Mouse (Mus musculus): ENCODE data around the gene Kremen2. TPM values are rescaled to one million over a fixed set of nuclear protein-coding genes. Genes with fewer than 3 reads are reported as not detected.
A peak's percentile ranks its signal among the peaks of the same experiment; 100 is the strongest.

The Kremen2 gene
- polyA plus RNA-seq, 1 experiment from 2014 or later: 6.8 TPM

DNA sequence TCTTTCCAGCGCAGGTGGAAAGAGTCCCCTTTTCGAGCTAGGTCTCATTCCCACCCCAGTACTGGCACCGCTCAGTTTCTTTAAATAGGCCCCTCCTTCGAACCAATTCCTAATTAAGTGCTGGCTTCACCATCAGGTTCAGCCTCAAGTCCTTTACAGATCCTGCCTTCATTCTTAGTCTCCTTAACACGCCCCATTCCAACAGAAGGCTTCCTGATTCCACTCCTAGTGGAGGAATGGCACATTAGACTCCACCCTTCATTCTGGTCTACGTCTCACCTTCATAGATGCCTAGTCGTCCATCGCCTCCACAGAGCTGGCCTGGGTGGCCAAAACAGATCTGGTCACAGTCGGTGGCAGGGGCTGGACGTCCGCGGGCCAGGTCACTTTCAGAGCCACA is 2.7 kb downstream of the Kremen2 start:
- H3K9me3 ChIP-seq (ENCODE audit: control insufficient read depth, low read length): no peaks in the 10 kb centered on the region
- no peak for ATAC-seq (ENCODE audit: insufficient read depth, low FRiP score, low TSS enrichment)
- 61% methylated on average over 12 of the region's 12 CpGs for WGBS
- no peaks in the 10 kb centered on the region for H3K36me3 ChIP-seq (ENCODE audit: control insufficient read depth, insufficient read depth, low read length)
- peaks cover 74% of the 10 kb centered on the region for H3K27me3 ChIP-seq (ENCODE audit: control insufficient read depth, insufficient read depth, low read length)
- H3K4me1 ChIP-seq (ENCODE audit: control insufficient read depth, insufficient read depth, low read length): peaks cover 14% of the 10 kb centered on the region
- no peak for DNase-seq (ENCODE audit: low spot score)
- H3K27ac ChIP-seq (ENCODE audit: low read depth, low read length): no peak overlapping the region
- no peak overlapping the region for H3K9ac ChIP-seq (ENCODE audit: low read length)
- H3K4me3 ChIP-seq (ENCODE audit: low read depth, low read length): no peak overlapping the region
- H3K4me2 ChIP-seq (ENCODE audit: low read depth): no peak overlapping the region

DNA sequence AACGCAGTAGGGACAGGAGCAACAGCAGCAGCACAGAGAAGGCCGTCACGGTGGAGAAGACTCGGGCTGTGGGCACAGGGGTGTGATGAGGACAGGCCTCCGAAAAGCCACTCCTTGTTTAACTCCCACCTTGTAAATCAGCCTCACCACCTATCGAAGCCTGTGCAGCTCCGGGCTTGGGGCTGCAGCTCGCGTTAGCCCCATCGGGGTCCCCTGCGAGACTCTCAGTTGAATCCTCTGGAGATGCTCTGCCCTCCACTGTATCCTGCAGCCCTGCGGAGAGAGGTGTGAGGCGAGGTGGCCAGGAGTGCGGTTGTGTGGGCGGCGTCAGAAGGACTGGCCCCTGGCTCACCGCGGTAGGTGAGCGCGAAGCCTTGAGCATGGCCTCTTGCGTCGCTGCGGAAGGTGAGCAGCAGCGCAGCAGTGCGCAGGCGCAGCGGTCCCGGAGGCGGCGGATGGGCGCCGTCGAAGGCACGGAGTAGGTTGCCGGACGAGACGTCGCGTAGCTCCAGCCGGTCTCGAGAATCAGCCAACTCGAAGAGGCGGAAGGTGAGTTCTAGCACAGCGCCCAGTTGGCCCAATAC is 3.3 kb downstream of the Kremen2 start:
- no peaks in the 10 kb centered on the region for H3K36me3 ChIP-seq (ENCODE audit: control insufficient read depth, insufficient read depth, low read length)
- 6% methylated on average over 44 of the region's 44 CpGs for WGBS
- H3K9ac ChIP-seq (ENCODE audit: low read length): no peak overlapping the region
- ATAC-seq (ENCODE audit: insufficient read depth, low FRiP score, low TSS enrichment): no peak
- H3K27ac ChIP-seq (ENCODE audit: low read depth, low read length): no peak overlapping the region
- H3K4me3 ChIP-seq (ENCODE audit: low read depth, low read length): peak overlapping the region; percentile 23
- peak overlapping the region; percentile 13 for H3K4me2 ChIP-seq (ENCODE audit: low read depth)
- DNase-seq (ENCODE audit: low spot score): peak; percentile 43
- peaks cover 72% of the 10 kb centered on the region for H3K27me3 ChIP-seq (ENCODE audit: control insufficient read depth, insufficient read depth, low read length)
- H3K9me3 ChIP-seq (ENCODE audit: control insufficient read depth, low read length): no peaks in the 10 kb centered on the region
- H3K4me1 ChIP-seq (ENCODE audit: control insufficient read depth, insufficient read depth, low read length): peaks cover 14% of the 10 kb centered on the region

GRCm38 (mm10) chr17:23741359-23742209 is 4.0 kb downstream of the Kremen2 start:
- H3K4me2 ChIP-seq (ENCODE audit: low read depth): no peak overlapping the region
- 47% methylated on average over 38 of the region's 38 CpGs for WGBS
- no peak for ATAC-seq (ENCODE audit: insufficient read depth, low FRiP score, low TSS enrichment)
- peaks cover 14% of the 10 kb centered on the region for H3K4me1 ChIP-seq (ENCODE audit: control insufficient read depth, insufficient read depth, low read length)
- no peaks in the 10 kb centered on the region for H3K9me3 ChIP-seq (ENCODE audit: control insufficient read depth, low read length)
- H3K27me3 ChIP-seq (ENCODE audit: control insufficient read depth, insufficient read depth, low read length): peaks cover 66% of the 10 kb centered on the region
- H3K9ac ChIP-seq (ENCODE audit: low read length): no peak overlapping the region
- no peak overlapping the region for H3K4me3 ChIP-seq (ENCODE audit: low read depth, low read length)
- DNase-seq (ENCODE audit: low spot score): no peak
- no peaks in the 10 kb centered on the region for H3K36me3 ChIP-seq (ENCODE audit: control insufficient read depth, insufficient read depth, low read length)
- no peak overlapping the region for H3K27ac ChIP-seq (ENCODE audit: low read depth, low read length)

DNA sequence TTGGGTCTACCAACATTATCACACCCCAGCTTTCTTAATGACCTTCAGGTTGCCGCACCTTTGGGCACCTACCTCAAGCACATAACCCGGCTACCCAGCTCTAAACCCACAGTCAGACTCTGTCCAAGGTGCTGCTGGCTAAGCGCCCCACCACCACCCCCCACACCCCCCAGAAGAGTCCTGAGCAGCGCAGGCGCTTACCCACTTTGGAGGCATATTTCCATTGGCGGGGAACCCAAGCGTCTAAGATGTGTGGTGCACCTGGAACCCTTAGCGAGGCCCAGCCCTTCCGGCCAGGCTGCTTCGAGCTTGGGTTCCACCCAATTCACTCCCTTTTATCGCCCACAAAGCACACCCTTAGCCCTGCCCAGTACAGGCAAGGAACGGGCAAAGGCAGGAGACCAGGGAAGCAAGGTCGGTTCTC is 5.0 kb downstream of the Kremen2 start, which contains the start of gene Paqr4:
Gene Paqr4 (minus strand): TSS at position 270 of the 424 bp plus-strand sequence.
- no peak for ATAC-seq (ENCODE audit: insufficient read depth, low FRiP score, low TSS enrichment)
- peak within 1 kb of the TSS; percentile 61 for H3K27ac ChIP-seq (ENCODE audit: low read depth, low read length)
- 5% methylated on average over 13 of the region's 13 CpGs for WGBS

DNA sequence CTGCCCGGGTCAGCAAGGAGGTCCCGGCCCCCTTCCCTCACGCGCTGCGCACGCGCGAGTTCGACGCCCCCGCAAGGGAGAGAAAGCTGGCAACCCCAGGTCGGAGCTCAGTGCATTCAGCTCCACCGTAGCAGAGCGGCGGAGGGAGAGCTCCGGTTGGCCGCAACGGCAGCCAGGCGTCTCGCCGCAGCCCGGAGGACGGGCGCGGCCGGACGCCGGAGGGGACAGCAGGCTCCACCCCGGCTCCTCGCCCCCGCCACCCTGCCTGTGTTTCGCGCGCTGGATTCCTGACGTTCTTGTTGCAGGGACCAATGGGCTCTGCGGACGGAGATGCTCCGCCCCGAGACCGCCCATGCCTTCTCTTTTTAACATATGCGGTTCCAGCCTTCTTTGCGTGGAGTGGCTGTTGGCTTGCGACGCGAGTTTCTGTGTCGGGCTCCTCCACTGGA is 5.5 kb downstream of the Kremen2 start:
- H3K4me2 ChIP-seq (ENCODE audit: low read depth): peak overlapping the region; percentile 87
- DNase-seq (ENCODE audit: low spot score) (peak; percentile 91), ATAC-seq (ENCODE audit: insufficient read depth, low FRiP score, low TSS enrichment) (peak; percentile 81)
- 0% methylated on average over 40 of the region's 46 CpGs for WGBS
- H3K4me1 ChIP-seq (ENCODE audit: control insufficient read depth, insufficient read depth, low read length): peaks cover 12% of the 10 kb centered on the region
- H3K9ac ChIP-seq (ENCODE audit: low read length): peak overlapping the region; percentile 76
- no peaks in the 10 kb centered on the region; the same call in 1 of the 2 replicates for H3K36me3 ChIP-seq (ENCODE audit: control insufficient read depth, insufficient read depth, low read length)
- H3K27ac ChIP-seq (ENCODE audit: low read depth, low read length): peak overlapping the region; percentile 61
- H3K27me3 ChIP-seq (ENCODE audit: control insufficient read depth, insufficient read depth, low read length): peaks cover 53% of the 10 kb centered on the region
- H3K4me3 ChIP-seq (ENCODE audit: low read depth, low read length): peak overlapping the region; percentile 50
- H3K9me3 ChIP-seq (ENCODE audit: control insufficient read depth, low read length): no peaks in the 10 kb centered on the region

More for the DNA sequence above, 5.0 kb downstream of the Kremen2 start, which contains the start of gene Paqr4:
- Histone ChIP-seq H3K9me3 (ENCODE audit: control insufficient read depth, low read length) (no peaks in the 10 kb centered on the region), H3K4me3 (ENCODE audit: low read depth, low read length) (peak within 1 kb of the TSS; percentile 50), H3K4me2 (ENCODE audit: low read depth) (peak within 1 kb of the TSS; percentile 87), H3K9ac (ENCODE audit: low read length) (peak within 1 kb of the TSS; percentile 76), H3K36me3 (ENCODE audit: control insufficient read depth, insufficient read depth, low read length) (no peaks in the 10 kb centered on the region), H3K4me1 (ENCODE audit: control insufficient read depth, insufficient read depth, low read length) (peaks cover 12% of the 10 kb centered on the region), H3K27me3 (ENCODE audit: control insufficient read depth, insufficient read depth, low read length) (peaks cover 57% of the 10 kb centered on the region)
- DNase-seq (ENCODE audit: low spot score): no peak

DNA sequence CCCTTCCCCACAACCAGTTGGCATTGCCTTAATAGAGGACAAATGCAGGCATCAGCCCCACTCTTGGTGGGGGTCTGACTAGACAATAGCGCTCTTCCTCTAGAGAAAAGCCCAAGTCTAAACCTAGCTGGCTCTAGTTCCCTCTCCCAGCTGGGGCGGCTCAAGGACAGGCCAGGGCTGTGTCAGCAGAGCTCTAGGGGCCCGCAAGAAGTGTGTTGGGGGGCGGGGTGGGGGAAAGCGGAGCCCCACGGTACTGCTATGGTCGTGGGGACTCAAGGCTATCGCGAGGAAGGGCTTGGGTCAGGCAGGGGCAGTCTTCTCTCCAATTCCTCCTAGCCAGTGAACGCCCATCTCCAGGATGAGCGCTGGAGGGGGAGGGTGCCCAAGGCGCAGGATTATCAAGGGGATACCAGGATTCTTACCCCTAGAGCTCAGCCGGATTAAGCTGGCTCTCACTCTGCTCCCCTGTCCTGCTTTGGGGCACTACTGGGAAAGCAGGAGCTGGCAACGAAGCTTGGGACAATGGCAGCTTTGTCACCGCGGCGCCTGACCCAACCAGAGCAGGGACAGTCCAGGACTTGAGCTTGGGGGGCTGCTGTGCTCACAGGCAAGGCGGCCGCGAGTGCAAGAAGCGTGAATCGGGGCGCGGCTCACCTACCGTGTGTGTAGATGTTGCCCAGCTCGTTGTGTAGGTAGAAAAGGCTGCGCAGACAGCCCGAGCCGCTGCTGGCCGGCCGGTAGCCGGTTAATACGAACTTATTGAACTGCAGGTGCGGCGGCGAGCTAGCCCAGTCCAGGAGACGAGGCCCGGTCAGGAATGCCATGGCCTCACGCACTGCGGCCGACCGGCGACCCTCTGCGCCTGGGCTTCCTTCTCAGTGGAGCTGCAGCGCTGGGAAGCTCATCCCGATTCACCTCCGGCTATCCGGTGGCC is 6.2 kb downstream of the Kremen2 start:
- under 1% methylated on average over 48 of the region's 48 CpGs for WGBS
- DNase-seq (ENCODE audit: low spot score) (peak; percentile 60), ATAC-seq (ENCODE audit: insufficient read depth, low FRiP score, low TSS enrichment) (peak; percentile 43)
- Histone ChIP-seq H3K4me2 (ENCODE audit: low read depth) (peak overlapping the region; percentile 87), H3K27me3 (ENCODE audit: control insufficient read depth, insufficient read depth, low read length) (peaks cover 46% of the 10 kb centered on the region), H3K4me1 (ENCODE audit: control insufficient read depth, insufficient read depth, low read length) (peaks cover 12% of the 10 kb centered on the region), H3K27ac (ENCODE audit: low read depth, low read length) (peak overlapping the region; percentile 61), H3K36me3 (ENCODE audit: control insufficient read depth, insufficient read depth, low read length) (no peaks in the 10 kb centered on the region; the same call in 1 of the 2 replicates), H3K9me3 (ENCODE audit: control insufficient read depth, low read length) (no peaks in the 10 kb centered on the region), H3K9ac (ENCODE audit: low read length) (peak overlapping the region; percentile 76), H3K4me3 (ENCODE audit: low read depth, low read length) (peak overlapping the region; percentile 50)

DNA sequence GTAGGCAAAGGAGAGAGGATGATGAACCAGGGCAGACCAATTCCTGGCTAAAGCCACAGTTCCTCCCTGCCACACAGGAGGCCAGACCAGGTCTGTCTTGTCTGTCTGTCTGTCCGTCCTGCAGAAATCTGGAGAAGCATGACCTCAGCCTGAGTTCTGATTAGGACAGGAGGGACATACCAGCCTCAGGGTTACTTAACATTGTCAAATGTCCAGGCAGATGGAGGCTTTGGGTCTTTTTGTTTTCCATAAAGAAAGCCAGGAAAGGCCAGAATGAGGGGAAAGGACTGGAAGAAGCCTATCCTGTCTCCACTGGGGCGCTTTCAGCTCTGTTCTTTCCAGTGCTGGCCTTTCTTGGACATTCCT is 6.8 kb downstream of the Kremen2 start:
- Histone ChIP-seq H3K9ac (ENCODE audit: low read length) (peak overlapping the region; percentile 76), H3K4me3 (ENCODE audit: low read depth, low read length) (peak overlapping the region; percentile 50), H3K4me2 (ENCODE audit: low read depth) (peak overlapping the region; percentile 87), H3K27ac (ENCODE audit: low read depth, low read length) (no peak overlapping the region), H3K4me1 (ENCODE audit: control insufficient read depth, insufficient read depth, low read length) (peaks cover 12% of the 10 kb centered on the region), H3K27me3 (ENCODE audit: control insufficient read depth, insufficient read depth, low read length) (peaks cover 40% of the 10 kb centered on the region), H3K9me3 (ENCODE audit: control insufficient read depth, low read length) (no peaks in the 10 kb centered on the region), H3K36me3 (ENCODE audit: control insufficient read depth, insufficient read depth, low read length) (no peaks in the 10 kb centered on the region; the same call in 1 of the 2 replicates)
- ATAC-seq (ENCODE audit: insufficient read depth, low FRiP score, low TSS enrichment) (no peak), DNase-seq (ENCODE audit: low spot score) (no peak)
- 42% methylated on average over 2 of the region's 2 CpGs for whole genome bisulfite sequencing
